Mouse (Mus musculus) MEL (cell line): ENCODE measurements around the gene Gskip. TPM values are rescaled to one million over a fixed set of nuclear protein-coding genes. Genes with fewer than 3 reads are reported as not detected.

Source experiments
- DNase-seq: peaks from one replicate; pipeline ENCODE4 v3.0.0; 2011; ENCODE audit warnings: low read depth, low spot score
- H3K27ac ChIP-seq: 2 replicates; pipeline ENCODE4 v1.5.1; 2012; ENCODE audit warnings: low read depth, mild to moderate bottlenecking, control low read depth, low read length, moderate library complexity; ENCODE audit not compliant: control insufficient read depth
- H3K27me3 ChIP-seq, 2 experiments: fragments of 150-350 bp in 1 of 2; sonication (generic) in 1 of 2; 2 replicates each; pipeline ENCODE4 v1.6.1; 2012; ENCODE audit warnings: low read length in 2 of 2, mild to moderate bottlenecking in 2 of 2, improper control_type of control experiment in 1 of 2, moderate library complexity in 1 of 2; ENCODE audit not compliant: insufficient read depth in 2 of 2, control insufficient read depth in 1 of 2
- H3K36me3 ChIP-seq, 2 experiments: 2 replicates each; pipeline ENCODE4 v1.6.1; 2012 to 2014; ENCODE audit warnings: low read length in 2 of 2, improper control_type of control experiment in 1 of 2, inconsistent platforms in 1 of 2, mild to moderate bottlenecking in 1 of 2; ENCODE audit not compliant: insufficient read depth in 2 of 2, control insufficient read depth in 1 of 2
- H3K4me1 ChIP-seq, 2 experiments: fragments of 150-350 bp in 1 of 2; sonication (generic) in 1 of 2; 2 replicates each; pipeline ENCODE4 v1.6.1; 2012; ENCODE audit warnings: low read length in 2 of 2, improper control_type of control experiment in 1 of 2, mild to moderate bottlenecking in 1 of 2; ENCODE audit not compliant: insufficient read depth in 2 of 2, control insufficient read depth in 1 of 2
- H3K4me3 ChIP-seq, 2 experiments: fragments of 150-350 bp in 1 of 2; sonication (generic) in 1 of 2; 2 replicates each; pipeline ENCODE4 v1.5.1; 2012; ENCODE audit warnings: low read depth in 2 of 2, low read length in 2 of 2, mild to moderate bottlenecking in 2 of 2, moderate library complexity in 2 of 2, control low read depth in 1 of 2, improper control_type of control experiment in 1 of 2; ENCODE audit not compliant: control insufficient read depth in 1 of 2, insufficient read depth in 1 of 2
- H3K79me2 ChIP-seq: 2 replicates; pipeline ENCODE4 v1.6.1; 2012; ENCODE audit warnings: mild to moderate bottlenecking, low read length, moderate library complexity; ENCODE audit not compliant: control insufficient read depth, poor library complexity, insufficient read depth
- H3K9ac ChIP-seq: 2 replicates; pipeline ENCODE4 v1.6.1; 2012; ENCODE audit warnings: low read depth, mild to moderate bottlenecking, control low read depth, low read length, moderate library complexity; ENCODE audit not compliant: control insufficient read depth, poor library complexity, severe bottlenecking
- H3K9me3 ChIP-seq: fragments of 150-350 bp; sonication (generic); replicated peaks from 2 replicates; pipeline ENCODE4 v1.6.1; 2012; ENCODE audit warnings: mild to moderate bottlenecking, low read length, improper control_type of control experiment, moderate library complexity; ENCODE audit not compliant: insufficient read depth
- CHD2 ChIP-seq: IDR thresholded peaks from 2 replicates; pipeline ENCODE4 v1.6.1; 2011; ENCODE audit warnings: low read length, improper control_type of control experiment
- ELF1 ChIP-seq: IDR thresholded peaks from 2 replicates; pipeline ENCODE4 v1.6.1; 2014; ENCODE audit warnings: low read depth, mild to moderate bottlenecking, inconsistent platforms, low read length, improper control_type of control experiment, moderate library complexity
- EP300 ChIP-seq, 2 experiments: IDR thresholded peaks; 2 replicates each; pipeline ENCODE4 v1.6.1; 2011; ENCODE audit warnings: improper control_type of control experiment in 2 of 2, low read length in 2 of 2, low read depth in 1 of 2, mild to moderate bottlenecking in 1 of 2
- ETS1 ChIP-seq: IDR thresholded peaks from 2 replicates; pipeline ENCODE4 v1.6.1; 2012; ENCODE audit warnings: low read depth, mild to moderate bottlenecking, inconsistent platforms, low read length, improper control_type of control experiment, moderate library complexity
- GABPA ChIP-seq: IDR thresholded peaks from 2 replicates; pipeline ENCODE4 v1.6.1; 2012; ENCODE audit warnings: low read depth, mild to moderate bottlenecking, inconsistent platforms, low read length, improper control_type of control experiment, moderate library complexity
- GATA1 ChIP-seq: IDR thresholded peaks from 2 replicates; pipeline ENCODE4 v1.6.1; 2011; ENCODE audit warnings: low read depth, low read length, improper control_type of control experiment
- HCFC1 ChIP-seq: IDR thresholded peaks from 2 replicates; pipeline ENCODE4 v1.6.1; 2012; ENCODE audit warnings: low read depth, mild to moderate bottlenecking, inconsistent platforms, low read length, improper control_type of control experiment, moderate library complexity
- JUND ChIP-seq: IDR thresholded peaks from 2 replicates; pipeline ENCODE4 v1.6.1; 2011; ENCODE audit warnings: low read depth, mild to moderate bottlenecking, improper control_type of control experiment, low read length
- KAT2A ChIP-seq: conservative IDR thresholded peaks from 2 replicates; pipeline ENCODE4 v1.6.1; 2012; ENCODE audit warnings: low read depth, low read length, improper control_type of control experiment, inconsistent platforms
- MAFK ChIP-seq: IDR thresholded peaks from 2 replicates; pipeline ENCODE4 v1.6.1; 2011; ENCODE audit warnings: low read depth, mild to moderate bottlenecking, low read length, improper control_type of control experiment, borderline replicate concordance
- MAX ChIP-seq: IDR thresholded peaks from 2 replicates; pipeline ENCODE4 v1.6.1; 2011; ENCODE audit warnings: low read length, improper control_type of control experiment
- MYC ChIP-seq: IDR thresholded peaks from 2 replicates; pipeline ENCODE4 v1.6.1; 2011; ENCODE audit warnings: low read depth, mild to moderate bottlenecking, low read length, improper control_type of control experiment, moderate library complexity
- NRF1 ChIP-seq: IDR thresholded peaks from 2 replicates; pipeline ENCODE4 v1.6.1; 2014; ENCODE audit warnings: low read depth, mild to moderate bottlenecking, inconsistent platforms, low read length, improper control_type of control experiment, moderate library complexity; ENCODE audit not compliant: poor library complexity, insufficient read depth, severe bottlenecking
- POLR2A ChIP-seq, 2 experiments: IDR thresholded peaks; 2 replicates each; pipeline ENCODE4 v1.6.1; 2011 to 2012; ENCODE audit warnings: low read length in 2 of 2, mild to moderate bottlenecking in 2 of 2, control low read depth in 1 of 2, improper control_type of control experiment in 1 of 2, low read depth in 1 of 2, moderate library complexity in 1 of 2; ENCODE audit not compliant: control insufficient read depth in 1 of 2, insufficient read depth in 1 of 2, poor library complexity in 1 of 2
- POLR2AphosphoS2 ChIP-seq: IDR thresholded peaks from 2 replicates; pipeline ENCODE4 v1.6.1; 2011; ENCODE audit warnings: low read length, improper control_type of control experiment
- RAD21 ChIP-seq: IDR thresholded peaks from 2 replicates; pipeline ENCODE4 v1.6.1; 2011; ENCODE audit warnings: mild to moderate bottlenecking, low read depth, low read length, improper control_type of control experiment
- TAL1 ChIP-seq: IDR thresholded peaks from 2 replicates; pipeline ENCODE4 v1.6.1; 2012; ENCODE audit warnings: mild to moderate bottlenecking, inconsistent platforms, low read length, moderate library complexity, mixed read lengths
- TCF12 ChIP-seq: IDR thresholded peaks from 2 replicates; pipeline ENCODE4 v1.6.1; 2014; ENCODE audit warnings: low read depth, mild to moderate bottlenecking, inconsistent platforms, low read length, improper control_type of control experiment, moderate library complexity
- UBTF ChIP-seq: IDR thresholded peaks from 2 replicates; pipeline ENCODE4 v1.6.1; 2012; ENCODE audit warnings: low read depth, mild to moderate bottlenecking, inconsistent platforms, low read length, improper control_type of control experiment, moderate library complexity, borderline replicate concordance; ENCODE audit not compliant: insufficient read depth
- USF2 ChIP-seq, 2 experiments: IDR thresholded peaks; 2 replicates each; pipeline ENCODE4 v1.6.1; 2011 to 2012; ENCODE audit warnings: improper control_type of control experiment in 2 of 2, low read length in 2 of 2, borderline replicate concordance in 1 of 2, inconsistent platforms in 1 of 2, low read depth in 1 of 2, mild to moderate bottlenecking in 1 of 2; ENCODE audit not compliant: insufficient read depth in 1 of 2
- ZC3H11A ChIP-seq: IDR thresholded peaks from 2 replicates; pipeline ENCODE4 v1.6.1; 2012; ENCODE audit warnings: low read depth, mild to moderate bottlenecking, inconsistent platforms, low read length, improper control_type of control experiment
- ZMIZ1 ChIP-seq: IDR thresholded peaks from 2 replicates; pipeline ENCODE4 v1.6.1; 2012; ENCODE audit warnings: low read depth, mild to moderate bottlenecking, inconsistent platforms, low read length, improper control_type of control experiment, moderate library complexity
- polyA plus RNA-seq, 2 experiments: library from polyadenylated mRNA; stranded (reverse) in 1 of 2; unstranded in 1 of 2; fragments of >175 nt in 1 of 2; fragments of >200 nt in 1 of 2; gene quantifications; 2 replicates each; pipeline versions ENCODE4 v1.2.1 to v1.2.4; 2012; ENCODE audit warnings: low replicate concordance in 2 of 2, low read depth in 1 of 2; ENCODE audit not compliant: insufficient read length in 2 of 2, insufficient read depth in 1 of 2, missing spikeins in 1 of 2
- total RNA-seq: library from RNA; depleted of rRNA; stranded (reverse); fragments of 300-350 nt; gene quantifications from 2 replicates; pipeline ENCODE4 v1.2.3, GENCODE M21; 2012

The Gskip gene
- total and polyA plus RNA-seq, 3 experiments: 12.6 to 13.9 TPM; not detected in 1

- TF ChIP-seq ELF1: 0 out of 2 replicates have a peak, but pooled peaks have one; percentile 26
- TF ChIP-seq USF2 (IDR thresholded peaks at IDR 0.05; ENCODE audit: borderline replicate concordance in 1 of 2, insufficient read depth in 1 of 2, low read depth in 1 of 2, low read length in 2 of 2): no peak
- TF ChIP-seq CHD2: no peak
- peak; percentile 76 for TF ChIP-seq RAD21
- TF ChIP-seq HCFC1: 0 out of 2 replicates have a peak, but pooled peaks have one; percentile 56
- no peak for TF ChIP-seq TAL1
Observed at GRCm38 (mm10) chr12:105727964-105728363, 43.3 kb downstream of the Gskip start (continued).

- H3K4me3 ChIP-seq: no peak overlapping the region
- H3K79me2 ChIP-seq: no peaks in the 10 kb centered on the region
- peaks cover 0 to 32% of the 10 kb centered on the region in 2 experiments; a peak in 2 of 4 replicates for H3K36me3 ChIP-seq
- H3K4me1 ChIP-seq: peaks cover 23 to 34% of the 10 kb centered on the region in 2 experiments
- TF ChIP-seq GATA1: peak; percentile 54
- TF ChIP-seq TCF12: peak; percentile 14; the same call in 1 of the 2 replicates
- no peak for TF ChIP-seq MAFK
- TF ChIP-seq EP300 (IDR thresholded peaks at IDR 0.05; ENCODE audit: low read depth in 1 of 2, low read length in 2 of 2): peak; percentile 45 to 68; a peak in 2 of 4 replicates
- TF ChIP-seq ELF1: peak; percentile 56; the same call in 1 of the 2 replicates
- TF ChIP-seq ETS1: peak; percentile 48
- TF ChIP-seq NRF1: no peak
- H3K9me3 ChIP-seq: no peaks in the 10 kb centered on the region
- peak; percentile 67 for DNase-seq
- no peaks in the 10 kb centered on the region for H3K27me3 ChIP-seq
- no peak overlapping the region for H3K9ac ChIP-seq
- H3K27ac ChIP-seq: peak overlapping the region; percentile 88
Observed at GRCm38 (mm10) chr12:105730851-105731460, 46.3 kb downstream of the Gskip start.

DNA sequence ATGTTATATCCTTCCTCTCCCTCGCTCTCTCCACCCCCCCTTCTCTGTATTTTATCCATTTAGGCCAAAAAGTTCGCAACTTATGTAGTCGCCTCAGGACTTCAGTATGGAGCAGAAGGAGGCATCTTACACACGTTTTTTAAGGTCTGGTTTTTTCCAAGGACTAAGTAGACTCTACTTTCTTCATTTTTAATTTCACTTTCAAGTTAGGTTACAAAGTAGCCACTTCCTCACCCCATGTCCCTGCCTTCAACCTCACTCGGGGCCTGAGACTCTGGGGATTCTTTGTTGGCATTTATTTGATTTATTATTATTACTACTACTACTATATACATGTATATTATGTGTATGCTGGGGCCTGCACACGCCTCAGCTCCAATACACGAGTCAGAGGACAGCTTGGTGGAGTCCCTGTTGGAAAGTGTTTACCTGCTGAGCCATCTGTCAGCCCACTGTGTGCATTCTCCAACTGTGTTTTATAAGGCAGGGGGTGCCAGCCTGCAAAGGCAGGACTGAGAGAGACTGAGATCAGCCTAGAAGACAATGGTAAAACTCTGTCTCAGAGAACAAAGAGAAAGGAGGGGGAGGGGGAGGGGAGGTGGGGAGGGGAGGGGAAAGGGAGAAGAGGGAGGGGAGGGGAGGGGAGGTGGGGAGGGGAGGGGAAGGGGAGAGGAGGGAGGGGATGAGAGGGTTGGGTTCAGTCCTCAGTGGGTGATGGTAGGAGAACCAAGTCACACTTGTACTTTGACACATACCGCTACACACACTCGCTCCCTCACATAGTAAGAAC lies 48.9 kb downstream of the Gskip start:
- no peak for DNase-seq
- TF ChIP-seq MYC (no peak), POLR2AphosphoS2 (no peak), JUND (no peak), UBTF (no peak), POLR2A (IDR thresholded peaks at IDR 0.05; ENCODE audit: control insufficient read depth in 1 of 2, insufficient read depth in 1 of 2, low read depth in 1 of 2, low read length in 2 of 2, poor library complexity in 1 of 2) (no peak), ZMIZ1 (no peak), GABPA (no peak), MAX (no peak), KAT2A (no peak), TAL1 (no peak), HCFC1 (no peak), ZC3H11A (no peak)
- Histone ChIP-seq H3K36me3 (peaks cover 0 to 15% of the 10 kb centered on the region in 2 experiments; a peak in 2 of 4 replicates), H3K9me3 (no peaks in the 10 kb centered on the region), H3K27ac (no peak overlapping the region), H3K9ac (no peak overlapping the region), H3K4me1 (peaks cover 10 to 18% of the 10 kb centered on the region in 2 experiments), H3K27me3 (no peaks in the 10 kb centered on the region), H3K79me2 (no peaks in the 10 kb centered on the region), H3K4me3 (no peak overlapping the region)
